Mouse (Mus musculus): ENCODE results near the gene Pds5a.

DNA sequence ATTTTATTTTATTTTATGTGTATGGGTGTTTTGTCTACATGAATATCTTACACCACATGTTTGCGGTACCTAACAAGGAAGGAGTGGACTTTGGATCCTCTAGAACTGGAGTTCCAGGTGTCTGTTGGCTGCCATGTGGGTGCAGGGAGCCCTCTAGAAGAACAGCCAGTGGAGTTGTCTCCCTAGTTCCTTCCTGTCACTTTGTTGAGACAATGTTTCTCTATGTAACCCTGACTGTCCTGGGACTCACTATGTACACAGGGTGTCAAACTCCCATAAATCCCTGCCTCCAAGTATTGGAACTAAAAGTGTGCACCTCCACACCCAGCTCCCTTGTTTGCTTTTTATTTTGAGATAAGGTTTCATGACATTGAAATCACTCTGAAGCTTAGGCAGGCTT lies 13.4 kb upstream of the Pds5a start:
- TF ChIP-seq CTCF (IDR thresholded peaks at IDR 0.05; ENCODE audit: low read depth) (no peak), EP300 (IDR thresholded peaks at IDR 0.05; ENCODE audit: low read depth) (no peak)

Measured in liver, postnatal 0 days (tissue).